Mouse (Mus musculus) small intestine, adult 2 months (tissue): Measurements from ENCODE around the gene Zfp423. TPM values are rescaled to one million over a fixed set of nuclear protein-coding genes. Genes with fewer than 3 reads are reported as not detected.

ENCODE experiments used
- H3K27ac ChIP-seq: fragments of 200-500 bp; 2 replicates; pipeline ENCODE4 v1.5.1; 2012; ENCODE audit warnings: low read depth, low read length, control low read depth, inconsistent platforms; ENCODE audit not compliant: insufficient read depth
- H3K27me3 ChIP-seq: fragments of 200-500 bp; 2 replicates; pipeline ENCODE4 v1.6.1; 2012; ENCODE audit warnings: mild to moderate bottlenecking, moderate library complexity, low read length, inconsistent platforms; ENCODE audit not compliant: control insufficient read depth, insufficient read depth
- H3K36me3 ChIP-seq: fragments of 200-500 bp; 2 replicates; pipeline ENCODE4 v1.6.1; 2012; ENCODE audit warnings: mild to moderate bottlenecking, low read length, control low read depth, inconsistent platforms; ENCODE audit not compliant: control insufficient read depth, insufficient read depth
- H3K4me1 ChIP-seq: fragments of 200-500 bp; 2 replicates; pipeline ENCODE4 v1.6.1; 2012; ENCODE audit warnings: low read length, inconsistent platforms, mixed read lengths; ENCODE audit not compliant: control insufficient read depth, insufficient read depth, insufficient read length
- H3K4me3 ChIP-seq: fragments of 200-500 bp; 2 replicates; pipeline ENCODE4 v1.5.1; 2012; ENCODE audit warnings: low read depth, mild to moderate bottlenecking, control low read depth, inconsistent platforms, low read length, moderate library complexity
- CTCF ChIP-seq: fragments of 200-500 bp; IDR thresholded peaks from 2 replicates; pipeline ENCODE4 v1.5.1; 2012; ENCODE audit warnings: low read depth, mild to moderate bottlenecking, control low read depth, inconsistent platforms, low read length, moderate library complexity, mixed read lengths; ENCODE audit not compliant: insufficient replicate concordance, insufficient read length; ENCODE audit errors: extremely low read depth
- POLR2A ChIP-seq: fragments of 200-500 bp; IDR thresholded peaks from 2 replicates; pipeline ENCODE4 v1.6.1; 2012; ENCODE audit warnings: low read depth, mild to moderate bottlenecking, control low read depth, inconsistent platforms, low read length, moderate library complexity
- WGBS: fragments of 180-500 bp; shearing (Covaris S2); methylation state at CpG from one replicate; pipeline ENCODE4 v1.1.7; 2018; 5-methylcytosine and 5-hydroxymethylcytosine counted together
- polyA plus RNA-seq: library from polyadenylated mRNA; depleted of rRNA; stranded (reverse); fragments of >200 nt; gene quantifications from 2 replicates; pipeline ENCODE4 v1.2.3, GENCODE M21; 2012

Gene Zfp423
- polyA plus RNA-seq, 1 experiment = 2.3 TPM

GRCm38 (mm10) chr8:87664217-87664509 is 295.2 kb downstream of the Zfp423 start:
- no peak for TF ChIP-seq POLR2A
- TF ChIP-seq CTCF = no peak
- Histone ChIP-seq H3K27ac (no peak overlapping the region), H3K4me1 (no peaks in the 10 kb centered on the region), H3K27me3 (peaks cover 28% of the 10 kb centered on the region), H3K36me3 (no peaks in the 10 kb centered on the region), H3K4me3 (no peak overlapping the region)
- WGBS = 79% methylated on average over 2 of the region's 2 CpGs

DNA sequence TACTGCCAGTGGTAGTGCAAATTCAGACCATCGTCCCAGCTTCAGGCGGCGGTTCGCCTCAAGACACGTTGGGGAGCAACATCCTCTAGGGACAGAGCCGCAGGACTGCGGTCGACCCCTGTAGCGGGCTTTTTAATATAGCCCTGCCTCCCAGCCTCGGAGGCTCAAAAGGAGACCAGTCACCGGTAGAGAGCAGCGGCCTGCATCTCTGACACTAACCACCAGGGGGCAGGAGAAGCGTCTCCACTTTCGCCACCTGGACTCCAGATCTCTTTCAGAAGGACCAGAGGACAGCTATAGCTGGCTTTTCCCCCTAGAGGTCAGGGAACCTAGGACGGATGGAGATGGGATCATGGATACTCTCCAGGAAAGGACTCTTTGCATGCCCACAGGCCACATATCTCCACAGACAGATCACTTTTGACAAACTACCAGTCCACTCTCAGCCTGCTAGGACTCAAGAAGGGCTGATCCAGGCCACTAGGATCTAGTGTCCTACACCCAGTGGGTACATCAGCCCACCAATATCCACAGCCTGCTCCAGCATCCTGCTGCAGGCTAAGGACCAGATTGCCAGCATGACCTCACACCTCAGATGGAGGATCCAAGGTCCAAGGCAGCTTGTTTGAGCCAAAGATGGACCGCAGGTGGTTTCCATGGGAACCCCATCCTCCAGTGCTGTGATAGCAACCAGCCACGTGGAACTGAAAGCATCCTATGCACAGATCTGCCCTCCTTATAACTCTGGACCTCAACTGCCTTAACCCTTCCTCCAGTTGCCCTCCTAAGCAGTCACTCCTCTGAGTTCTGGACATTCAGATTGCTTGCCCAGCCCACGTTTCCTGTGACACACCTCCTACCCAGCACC is 295.8 kb downstream of the Zfp423 start:
- H3K36me3 ChIP-seq = no peaks in the 10 kb centered on the region
- TF ChIP-seq POLR2A (no peak), CTCF (peak; percentile 73; the same call in 1 of the 2 replicates)
- peak overlapping the region; percentile 22 for H3K4me3 ChIP-seq
- H3K27ac ChIP-seq = no peak overlapping the region
- WGBS = 12% methylated on average over 18 of the region's 18 CpGs
- H3K4me1 ChIP-seq = no peaks in the 10 kb centered on the region
- peaks cover 28% of the 10 kb centered on the region for H3K27me3 ChIP-seq

DNA sequence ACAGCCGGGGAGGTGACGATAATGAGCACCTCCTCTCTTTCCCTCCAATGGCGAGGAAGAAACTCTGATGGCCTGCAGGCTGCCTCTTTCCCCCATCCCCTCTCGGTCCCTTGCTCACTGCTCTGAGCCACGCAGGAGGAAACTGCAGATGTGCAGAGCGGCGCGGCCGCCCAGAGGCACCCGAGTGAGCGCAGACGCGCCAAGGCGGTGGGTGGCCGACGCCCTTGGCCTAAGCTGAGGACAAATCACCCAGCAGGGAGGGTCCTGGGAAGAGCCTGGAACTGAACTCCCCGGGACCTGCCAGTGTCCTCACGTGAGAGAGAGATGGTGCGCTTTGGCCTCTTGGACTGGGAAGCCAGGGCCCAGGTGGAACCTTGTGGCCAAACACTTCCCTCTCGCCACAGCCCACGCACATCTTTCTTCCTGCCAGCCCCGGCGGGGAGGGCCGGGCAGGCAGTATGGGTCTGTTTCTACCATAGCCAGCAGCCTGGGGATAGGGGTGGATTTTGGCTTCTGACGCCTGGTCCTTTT is 296.5 kb downstream of the Zfp423 start:
- H3K4me3 ChIP-seq = peak overlapping the region; percentile 22
- no peaks in the 10 kb centered on the region for H3K4me1 ChIP-seq
- no peaks in the 10 kb centered on the region for H3K36me3 ChIP-seq
- 11% methylated on average over 25 of the region's 25 CpGs for WGBS
- no peak for TF ChIP-seq CTCF
- H3K27me3 ChIP-seq = peaks cover 28% of the 10 kb centered on the region
- no peak overlapping the region for H3K27ac ChIP-seq

GRCm38 (mm10) chr8:87662307-87662771 is 297.1 kb downstream of the Zfp423 start:
- Histone ChIP-seq H3K36me3 (no peaks in the 10 kb centered on the region), H3K4me3 (peak overlapping the region; percentile 12; the same call in 1 of the 2 replicates), H3K4me1 (no peaks in the 10 kb centered on the region), H3K27me3 (peaks cover 28% of the 10 kb centered on the region), H3K27ac (no peak overlapping the region)
- TF ChIP-seq CTCF = no peak
- no peak for TF ChIP-seq POLR2A
- 17% methylated on average over 27 of the region's 27 CpGs for WGBS

DNA sequence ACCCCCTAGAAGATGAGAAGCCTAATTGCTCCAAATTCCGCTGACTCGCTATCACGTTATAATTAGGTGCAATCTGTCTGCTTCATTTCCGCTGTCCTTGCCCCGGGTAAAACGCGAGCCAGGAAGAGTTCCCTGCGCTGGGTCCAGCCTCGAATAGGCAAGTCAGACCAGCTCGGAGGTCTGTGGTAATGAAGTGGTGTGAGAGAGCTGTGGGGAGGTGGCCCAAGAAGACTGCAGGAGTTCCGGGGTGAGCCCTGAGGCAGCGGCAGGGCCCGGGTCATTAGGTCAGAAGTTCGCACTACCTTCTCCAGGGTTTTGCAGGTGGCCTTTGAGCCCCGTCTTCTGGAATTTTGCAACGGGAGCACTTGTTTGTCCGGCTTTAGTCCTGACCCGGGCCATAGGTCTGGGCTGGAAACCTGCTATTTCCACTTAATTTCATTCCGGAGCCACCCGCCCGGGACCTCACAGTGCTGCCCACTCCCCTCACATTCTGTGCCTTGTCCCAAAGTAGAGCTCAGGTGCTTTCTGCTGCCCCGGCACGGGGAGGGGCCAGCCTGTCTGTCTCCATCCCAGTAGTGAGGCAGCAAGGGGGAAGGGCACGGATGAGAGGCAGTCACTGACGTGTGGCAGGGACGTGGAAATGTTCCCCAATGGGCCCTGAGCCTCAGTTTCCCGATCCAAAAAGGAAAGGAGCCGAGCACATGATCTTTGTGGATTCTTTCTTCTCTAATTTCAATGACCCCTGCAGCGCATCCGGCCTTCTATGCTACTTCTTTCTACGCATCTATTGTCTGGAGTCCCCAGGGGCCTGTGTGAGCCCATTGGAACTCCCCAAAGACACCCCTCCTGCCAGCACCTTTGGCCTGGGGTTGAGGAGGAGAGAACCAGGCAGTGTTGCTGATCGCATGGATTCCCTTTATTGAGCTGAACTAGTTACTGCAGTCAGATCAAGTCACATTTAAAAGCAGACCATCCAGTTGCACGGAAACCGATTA is 298.2 kb downstream of the Zfp423 start:
- 26% methylated on average over 34 of the region's 34 CpGs for WGBS
- no peak overlapping the region for H3K4me3 ChIP-seq
- no peaks in the 10 kb centered on the region for H3K4me1 ChIP-seq
- H3K27ac ChIP-seq = no peak overlapping the region
- TF ChIP-seq POLR2A = no peak
- no peak for TF ChIP-seq CTCF
- H3K36me3 ChIP-seq = no peaks in the 10 kb centered on the region
- H3K27me3 ChIP-seq = peaks cover 28% of the 10 kb centered on the region

GRCm38 (mm10) chr8:87660029-87660915 is 299.1 kb downstream of the Zfp423 start:
- TF ChIP-seq CTCF (no peak), POLR2A (no peak)
- Histone ChIP-seq H3K36me3 (no peaks in the 10 kb centered on the region), H3K4me1 (no peaks in the 10 kb centered on the region), H3K4me3 (no peak overlapping the region), H3K27me3 (peaks cover 28% of the 10 kb centered on the region), H3K27ac (no peak overlapping the region)
- WGBS = 12% methylated on average over 43 of the region's 43 CpGs
